Mouse (Mus musculus): ENCODE results near the gene Dus2. TPM values are rescaled to one million over a fixed set of nuclear protein-coding genes. Genes with fewer than 3 reads are reported as not detected.
"Not testable (repeated sequence)": the region's sequence is repeated elsewhere in the genome, so short reads cannot be mapped to it uniquely, and the experiment has no call there.

Dus2 gene
- polyA plus RNA-seq, 1 experiment from 2014 or later, result 22.3 TPM

DNA sequence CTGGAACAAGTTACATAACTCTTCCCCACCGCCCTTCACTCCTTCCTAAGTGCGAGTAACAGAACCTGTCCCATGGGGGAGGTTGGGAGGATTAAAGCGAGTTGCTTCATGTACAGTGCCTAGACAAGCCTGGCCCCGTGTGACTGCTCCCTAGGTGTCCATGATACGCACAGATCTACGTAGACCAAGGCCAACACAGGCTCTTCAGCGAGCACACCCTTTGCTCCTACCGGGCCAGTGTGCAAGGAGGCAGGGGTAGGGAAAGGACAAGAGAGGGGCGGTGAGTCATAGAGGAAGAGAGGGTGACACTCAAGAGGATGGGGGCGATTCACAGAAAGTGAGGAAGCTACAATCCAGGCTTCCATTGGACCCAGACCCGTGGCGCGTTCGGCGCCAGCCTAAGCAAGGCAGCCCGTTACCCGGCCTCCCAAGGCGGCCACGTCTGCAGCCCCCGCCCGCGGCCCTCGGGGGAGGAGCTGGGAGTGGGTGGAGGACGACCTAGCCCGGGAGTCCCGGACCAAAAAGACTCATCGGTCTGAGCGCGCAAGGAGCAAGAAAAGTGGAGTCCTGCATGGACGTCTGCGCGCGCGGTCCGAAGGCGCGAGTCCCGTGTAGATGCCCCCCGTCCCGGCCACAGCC, 25.8 kb upstream of the Dus2 start:
- H3K4me3 ChIP-seq, result peak overlapping the region; percentile 88
- H3K4me2 ChIP-seq, result peak overlapping the region; percentile 63
- WGBS, result 1% methylated on average over 40 of the region's 40 CpGs
- 0 out of 2 replicates have a peak, but pooled peaks cover under 1% of the 10 kb centered on the region for H3K36me3 ChIP-seq
- peak overlapping the region; percentile 96 for H3K27ac ChIP-seq
- no peaks in the 10 kb centered on the region for H3K27me3 ChIP-seq
- H3K9me3 ChIP-seq, result no peaks in the 10 kb centered on the region
- peak; percentile 78 for ATAC-seq (ENCODE audit: insufficient number of reproducible peaks, low FRiP score, low TSS enrichment, low read depth)
- H3K9ac ChIP-seq, result peak overlapping the region; percentile 82
- H3K4me1 ChIP-seq, result peaks cover 48% of the 10 kb centered on the region

GRCm38 (mm10) chr8:105965905-105966341, 25.2 kb upstream of the Dus2 start, which contains the start of gene Slc12a4:
TSS of gene Slc12a4 (minus strand) at chr8:105966097.
- Histone ChIP-seq H3K27me3 (no peaks in the 10 kb centered on the region), H3K9me3 (no peaks in the 10 kb centered on the region), H3K4me2 (peak within 1 kb of the TSS; percentile 63), H3K4me1 (peaks cover 46% of the 10 kb centered on the region), H3K9ac (peak within 1 kb of the TSS; percentile 82), H3K4me3 (peak within 1 kb of the TSS; percentile 88), H3K27ac (peak within 1 kb of the TSS; percentile 96), H3K36me3 (no peaks in the 10 kb centered on the region)
- WGBS, result under 1% methylated on average over 42 of the region's 47 CpGs
- peak; percentile 89 for ATAC-seq (ENCODE audit: insufficient number of reproducible peaks, low FRiP score, low TSS enrichment, low read depth)

DNA sequence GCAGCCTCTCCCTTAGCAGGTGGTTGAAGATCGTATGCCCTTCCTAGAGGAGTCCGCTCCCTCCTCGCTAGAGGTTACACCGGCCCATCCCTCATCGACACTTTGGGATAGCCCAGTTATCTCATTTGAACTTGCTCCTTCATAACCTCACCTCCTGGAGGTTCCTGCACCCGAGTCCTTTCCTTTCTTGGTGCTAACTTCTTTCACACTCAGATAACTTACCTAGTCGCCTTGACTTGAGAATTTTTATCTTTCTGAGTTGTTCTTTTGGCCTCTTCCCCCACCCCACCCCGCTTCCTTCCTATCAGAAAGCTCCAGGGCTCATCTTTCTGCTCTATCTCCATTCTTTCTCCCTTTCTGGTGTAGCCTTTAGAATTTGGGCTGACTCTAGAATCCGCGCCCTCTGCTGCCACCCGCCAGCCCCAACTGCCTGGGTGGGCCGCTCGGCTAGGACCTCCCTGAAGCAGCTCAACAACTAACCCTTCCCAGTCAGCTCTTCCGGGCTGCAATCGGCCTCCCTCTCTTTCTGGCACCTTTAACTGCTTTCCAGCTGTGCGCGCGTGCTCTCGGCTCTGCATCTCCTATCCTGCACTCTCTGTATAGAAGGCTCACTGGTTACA, 24.3 kb upstream of the Dus2 start:
- no peak for ATAC-seq (ENCODE audit: insufficient number of reproducible peaks, low FRiP score, low TSS enrichment, low read depth)
- 6% methylated on average over 19 of the region's 19 CpGs for WGBS

DNA sequence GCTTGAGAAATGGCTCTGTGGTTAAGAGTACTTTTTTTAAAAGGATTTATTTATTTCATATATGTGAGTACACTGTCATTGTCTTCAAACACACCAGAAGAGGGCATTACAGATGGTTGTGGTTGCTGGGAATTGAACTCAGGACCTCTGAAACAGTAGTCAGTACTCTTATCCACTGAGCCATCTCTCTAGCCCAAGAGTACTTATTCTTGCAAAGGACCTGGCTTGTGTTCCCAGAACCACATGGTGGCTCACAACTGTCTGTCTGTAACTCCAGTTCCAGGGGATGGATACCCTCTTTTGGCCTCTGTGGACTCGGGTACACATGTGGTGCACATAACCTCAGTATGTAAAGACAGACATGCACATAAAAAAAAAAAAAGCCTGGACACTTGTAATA, 21.8 kb upstream of the Dus2 start:
- Histone ChIP-seq H3K27me3 (no peaks in the 10 kb centered on the region), H3K4me3 (no peak overlapping the region), H3K4me1 (peaks cover 19% of the 10 kb centered on the region), H3K36me3 (no peaks in the 10 kb centered on the region), H3K9ac (no peak overlapping the region), H3K4me2 (no peak overlapping the region), H3K27ac (no peak overlapping the region), H3K9me3 (no peaks in the 10 kb centered on the region)
- 57% methylated on average over 1 of the region's 1 CpGs for WGBS
- no peak for ATAC-seq (ENCODE audit: insufficient number of reproducible peaks, low FRiP score, low TSS enrichment, low read depth)

More for the DNA sequence above, 24.3 kb upstream of the Dus2 start:
- Histone ChIP-seq H3K27me3 (no peaks in the 10 kb centered on the region), H3K4me1 (peaks cover 39% of the 10 kb centered on the region), H3K4me2 (peak overlapping the region; percentile 63), H3K36me3 (no peaks in the 10 kb centered on the region), H3K27ac (peak overlapping the region; percentile 67), H3K9ac (no peak overlapping the region), H3K9me3 (no peaks in the 10 kb centered on the region), H3K4me3 (peak overlapping the region; percentile 88)

- H3K36me3 ChIP-seq, result no peaks in the 10 kb centered on the region
- H3K9ac ChIP-seq, result no peak overlapping the region
- H3K27ac ChIP-seq, result no peak overlapping the region
- no peaks in the 10 kb centered on the region for H3K27me3 ChIP-seq
- no peak overlapping the region for H3K4me3 ChIP-seq
- WGBS, result 65% methylated on average over 8 of the region's 8 CpGs
- no peaks in the 10 kb centered on the region for H3K9me3 ChIP-seq
- ATAC-seq (ENCODE audit: insufficient number of reproducible peaks, low FRiP score, low TSS enrichment, low read depth), result no peak
- H3K4me2 ChIP-seq, result no peak overlapping the region
- H3K4me1 ChIP-seq, result peaks cover 10% of the 10 kb centered on the region
These were observed 20.0 kb upstream of the Dus2 start for GRCm38 (mm10) chr8:105971019-105971720.

GRCm38 (mm10) chr8:105975363-105975762, 15.8 kb upstream of the Dus2 start:
- no peak overlapping the region for H3K4me3 ChIP-seq
- H3K4me2 ChIP-seq, result no peak overlapping the region
- no peak overlapping the region for H3K9ac ChIP-seq
- ATAC-seq (ENCODE audit: insufficient number of reproducible peaks, low FRiP score, low TSS enrichment, low read depth), result no peak
- no peaks in the 10 kb centered on the region for H3K9me3 ChIP-seq
- no peaks in the 10 kb centered on the region for H3K27me3 ChIP-seq
- H3K27ac ChIP-seq, result no peak overlapping the region
- H3K36me3 ChIP-seq, result no peaks in the 10 kb centered on the region
- no peaks in the 10 kb centered on the region for H3K4me1 ChIP-seq
- 63% methylated on average over 7 of the region's 7 CpGs for WGBS

DNA sequence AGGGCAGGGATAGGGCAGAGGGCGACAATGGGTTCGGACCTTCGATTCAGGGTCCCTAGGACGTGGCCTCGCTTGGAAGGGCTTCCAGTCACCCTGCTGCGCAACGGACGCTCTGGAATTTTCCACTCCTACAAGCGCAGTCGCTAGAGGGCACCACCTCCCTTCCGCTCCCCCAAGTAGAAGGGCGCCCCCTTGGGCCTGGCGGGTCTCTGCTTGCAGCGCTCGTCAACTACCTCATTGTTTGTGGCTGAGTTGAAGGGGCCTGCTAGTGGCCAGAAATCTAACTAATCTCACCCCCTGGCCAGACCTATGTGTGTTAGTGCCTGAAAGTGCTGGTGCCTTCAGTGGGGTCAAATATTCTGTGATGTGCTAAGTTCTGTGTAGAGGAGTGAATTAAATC, 11.8 kb upstream of the Dus2 start, which contains the start of gene Dpep3:
Gene Dpep3 (minus strand): TSS at position 105 of the 400 bp plus-strand sequence.
- 91% methylated on average over 15 of the region's 15 CpGs for WGBS
- no peak for ATAC-seq (ENCODE audit: insufficient number of reproducible peaks, low FRiP score, low TSS enrichment, low read depth)
- no peaks in the 10 kb centered on the region for H3K4me1 ChIP-seq

DNA sequence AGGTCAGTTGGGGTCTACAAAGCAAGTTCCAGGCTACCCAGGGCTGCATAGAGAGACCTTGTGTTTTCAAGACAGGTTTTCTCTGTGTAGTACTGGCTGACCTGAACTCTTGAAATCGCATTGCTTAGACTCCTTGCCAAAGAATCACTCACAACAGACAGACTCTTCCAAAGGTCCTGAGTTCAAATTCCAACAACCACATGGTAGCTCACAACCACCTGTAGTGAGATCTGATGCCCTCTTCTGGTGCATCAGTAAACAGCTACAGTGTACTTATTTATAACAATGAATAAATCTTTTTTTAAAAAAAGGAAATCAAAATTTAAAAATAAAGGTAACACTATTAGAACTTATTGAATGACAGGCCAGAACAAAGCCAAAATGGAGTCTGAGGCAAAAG, 10.0 kb upstream of the Dus2 start:
- no peaks in the 10 kb centered on the region for H3K9me3 ChIP-seq
- ATAC-seq (ENCODE audit: insufficient number of reproducible peaks, low FRiP score, low TSS enrichment, low read depth), result no peak
- 90% methylated on average over 1 of the region's 1 CpGs for WGBS

More for the DNA sequence above, 11.8 kb upstream of the Dus2 start, which contains the start of gene Dpep3:
- no peaks in the 10 kb centered on the region for H3K9me3 ChIP-seq
- H3K27ac ChIP-seq, result no peak within 1 kb of the TSS
- H3K4me2 ChIP-seq, result no peak within 1 kb of the TSS
- no peak within 1 kb of the TSS for H3K4me3 ChIP-seq
- H3K27me3 ChIP-seq, result no peaks in the 10 kb centered on the region
- no peak within 1 kb of the TSS for H3K9ac ChIP-seq
- H3K36me3 ChIP-seq, result no peaks in the 10 kb centered on the region

GRCm38 (mm10) chr8:105983406-105983805, 7.7 kb upstream of the Dus2 start:
- H3K36me3 ChIP-seq; H3K4me1 ChIP-seq; H3K9me3 ChIP-seq; H3K4me2 ChIP-seq; H3K4me3 ChIP-seq; H3K27ac ChIP-seq; H3K27me3 ChIP-seq; ATAC-seq (ENCODE audit: insufficient number of reproducible peaks, low FRiP score, low TSS enrichment, low read depth); H3K9ac ChIP-seq: not testable (repeated sequence)
- WGBS, result 69% methylated on average over 11 of the region's 11 CpGs

More for the DNA sequence above, 10.0 kb upstream of the Dus2 start:
- H3K27ac ChIP-seq, result no peak overlapping the region
- no peak overlapping the region for H3K9ac ChIP-seq
- no peak overlapping the region for H3K4me2 ChIP-seq
- no peaks in the 10 kb centered on the region for H3K36me3 ChIP-seq
- H3K27me3 ChIP-seq, result no peaks in the 10 kb centered on the region
- H3K4me1 ChIP-seq, result no peaks in the 10 kb centered on the region
- no peak overlapping the region for H3K4me3 ChIP-seq

- Histone ChIP-seq H3K4me2 (no peak overlapping the region), H3K9ac (no peak overlapping the region), H3K9me3 (no peaks in the 10 kb centered on the region), H3K4me3 (no peak overlapping the region), H3K27me3 (no peaks in the 10 kb centered on the region), H3K36me3 (no peaks in the 10 kb centered on the region), H3K27ac (no peak overlapping the region), H3K4me1 (peaks cover 5% of the 10 kb centered on the region; the same call in 1 of the 2 replicates)
- no peak for ATAC-seq (ENCODE audit: insufficient number of reproducible peaks, low FRiP score, low TSS enrichment, low read depth)
- 85% methylated on average over 11 of the region's 11 CpGs for WGBS
These were observed 2.6 kb upstream of the Dus2 start for GRCm38 (mm10) chr8:105988546-105988945.

DNA sequence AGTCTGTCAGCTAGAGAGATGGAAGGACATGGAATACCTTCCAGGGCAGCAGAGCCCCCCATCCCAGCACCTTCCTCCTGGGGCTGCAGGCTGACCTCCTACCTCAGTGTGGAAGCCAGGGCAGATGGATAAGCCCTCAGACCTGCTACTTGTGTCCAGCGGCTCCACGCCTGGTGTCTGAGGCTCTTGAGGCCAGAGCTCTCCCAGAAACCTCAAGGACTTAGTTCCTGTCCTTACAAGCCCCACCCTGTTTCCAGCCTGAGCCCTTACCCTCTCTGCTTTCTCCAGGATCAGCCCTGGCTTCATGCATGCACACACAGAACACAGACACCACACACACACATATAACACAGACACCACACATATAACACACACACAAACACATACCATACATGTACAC, 409 bp downstream of the Dus2 start:
- no peak overlapping the region for H3K9ac ChIP-seq
- H3K27ac ChIP-seq, result no peak overlapping the region
- no peak overlapping the region for H3K4me2 ChIP-seq
- no peak overlapping the region for H3K4me3 ChIP-seq
- no peaks in the 10 kb centered on the region for H3K9me3 ChIP-seq
- ATAC-seq (ENCODE audit: insufficient number of reproducible peaks, low FRiP score, low TSS enrichment, low read depth), result no peak
- no peaks in the 10 kb centered on the region for H3K36me3 ChIP-seq
- WGBS, result 87% methylated on average over 2 of the region's 2 CpGs
- H3K27me3 ChIP-seq, result no peaks in the 10 kb centered on the region
- H3K4me1 ChIP-seq, result peaks cover 5% of the 10 kb centered on the region; the same call in 1 of the 2 replicates

DNA sequence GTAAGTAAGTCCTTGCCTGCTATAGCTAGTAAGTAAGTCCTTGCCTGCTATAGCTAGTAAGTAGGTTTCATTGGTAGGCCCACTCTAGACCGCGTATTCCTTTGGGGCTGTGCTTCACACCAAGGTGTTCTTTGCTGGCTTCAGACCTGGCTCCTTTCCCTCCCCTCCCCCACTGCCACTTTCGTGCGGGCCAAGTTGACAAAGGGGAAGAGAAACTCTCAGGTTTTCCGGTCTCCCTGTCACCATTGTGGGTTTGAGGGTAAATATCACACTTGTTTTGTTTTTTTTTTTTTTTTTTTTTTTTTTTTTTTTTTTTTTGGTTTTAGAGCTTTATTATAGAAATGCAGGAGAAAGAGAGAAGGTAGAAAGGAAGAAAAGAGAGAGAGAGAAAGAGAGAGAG, 1.4 kb downstream of the Dus2 start:
- no peak for ATAC-seq (ENCODE audit: insufficient number of reproducible peaks, low FRiP score, low TSS enrichment, low read depth)
- Histone ChIP-seq H3K36me3 (no peaks in the 10 kb centered on the region), H3K27ac (no peak overlapping the region), H3K4me1 (peaks cover 5% of the 10 kb centered on the region; the same call in 1 of the 2 replicates), H3K9ac (no peak overlapping the region), H3K9me3 (no peaks in the 10 kb centered on the region), H3K4me2 (no peak overlapping the region), H3K4me3 (no peak overlapping the region), H3K27me3 (no peaks in the 10 kb centered on the region)
- 72% methylated on average over 5 of the region's 5 CpGs for WGBS
